Mouse (Mus musculus) cerebellum, adult 2 months (tissue): ENCODE data around the gene Il1f9.

Experiments used
- CTCF ChIP-seq: fragments of 200-500 bp; IDR thresholded peaks from 2 replicates; pipeline ENCODE4 v1.5.1; 2011; ENCODE audit warnings: low read depth, mild to moderate bottlenecking, control low read depth, low read length, moderate library complexity, borderline replicate concordance; ENCODE audit not compliant: insufficient read depth
- POLR2A ChIP-seq: fragments of 200-500 bp; IDR thresholded peaks from 2 replicates; pipeline ENCODE4 v1.6.1; 2011; ENCODE audit warnings: low read length, control low read depth, borderline replicate concordance; ENCODE audit not compliant: insufficient read depth

DNA sequence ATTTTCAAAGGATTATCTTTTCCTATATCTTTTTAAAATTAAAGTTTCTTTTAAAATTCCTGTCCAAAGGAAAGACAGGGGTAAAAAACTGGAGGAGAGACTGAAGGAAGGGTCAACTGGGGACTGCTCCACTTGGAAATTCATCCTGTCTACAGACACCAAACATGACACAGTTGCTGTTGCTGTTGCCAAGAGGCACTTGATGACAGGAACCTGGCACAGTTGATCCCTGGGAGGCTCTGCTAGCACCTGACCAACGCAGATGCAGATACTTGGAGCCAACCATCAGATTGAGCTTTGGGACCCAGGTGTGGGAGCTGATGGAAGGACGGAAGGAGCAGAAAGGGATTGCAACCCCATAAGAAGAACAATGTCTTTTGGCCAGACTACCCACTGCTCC, 40.9 kb downstream of the Il1f9 start:
- TF ChIP-seq POLR2A (no peak), CTCF (no peak)
